Mouse (Mus musculus) lung, adult 18-20 months (tissue): ENCODE results near the gene Pde10a.

Source experiments
- DNase-seq, 2 experiments: peaks; one replicate each; pipeline ENCODE4 v3.0.0; 2022; ENCODE audit warnings: mixed read lengths in 2 of 2

Gene Pde10a

DNA sequence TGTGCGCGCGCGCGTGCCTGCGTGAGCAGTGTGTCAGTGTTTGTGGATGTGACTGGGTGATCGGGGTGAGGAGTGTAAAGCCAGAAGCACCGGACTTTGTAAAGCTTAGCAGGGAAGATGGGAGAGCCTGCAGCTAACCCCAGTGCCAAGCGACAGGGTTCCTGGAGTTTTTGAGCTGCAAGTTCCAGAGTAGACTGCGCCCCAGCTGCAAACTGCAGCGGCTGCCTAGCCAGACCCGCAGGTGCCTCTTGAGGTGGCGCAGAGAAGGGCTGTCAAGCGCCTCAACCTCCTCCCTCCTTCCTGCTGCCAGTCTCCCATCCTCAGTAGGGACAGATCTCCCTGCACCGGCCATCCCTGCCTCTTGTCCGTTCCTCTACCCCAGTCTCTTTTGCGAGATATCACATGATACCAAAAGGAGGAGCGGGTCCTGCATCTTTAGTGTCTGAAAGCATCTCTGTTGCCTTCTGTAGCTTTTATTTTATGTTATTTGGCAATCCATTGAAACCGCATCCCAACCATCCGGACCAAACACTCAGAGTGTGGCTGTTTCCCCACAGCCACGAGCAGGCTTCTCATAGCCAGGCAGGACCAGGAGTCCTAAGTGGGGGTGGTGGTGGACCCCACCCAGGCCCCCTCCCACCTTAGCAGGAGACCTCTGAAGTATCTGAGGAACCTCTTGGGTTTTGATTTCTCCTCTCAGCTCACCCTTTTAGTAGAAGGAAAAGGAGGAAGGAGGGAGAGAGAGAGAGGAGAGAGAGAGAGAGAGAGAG lies 984 bp downstream of the Pde10a start:
- no peak for DNase-seq

DNA sequence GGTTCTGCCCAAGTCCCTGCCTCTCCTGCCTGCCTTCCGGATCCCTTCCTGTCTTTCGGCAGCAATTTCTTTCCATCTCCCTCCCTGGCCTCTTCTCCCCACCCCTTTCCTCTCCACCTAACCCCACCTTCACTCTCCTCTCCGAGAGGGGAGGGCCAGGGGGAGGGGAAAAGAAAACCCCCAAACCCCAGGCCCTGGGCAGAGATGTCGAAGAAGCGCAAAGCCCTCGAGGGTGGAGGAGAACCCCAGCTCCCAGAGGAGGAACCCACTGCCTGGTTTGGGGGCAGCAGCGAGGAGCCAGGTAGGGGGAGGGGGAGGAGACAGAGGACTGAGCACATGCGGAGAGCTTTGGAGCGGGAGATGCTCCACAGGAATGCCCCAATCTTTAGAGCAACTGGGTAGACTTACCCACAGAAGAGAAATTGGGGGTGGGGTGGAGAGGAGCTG lies 1.7 kb downstream of the Pde10a start:
- no peak for DNase-seq

DNA sequence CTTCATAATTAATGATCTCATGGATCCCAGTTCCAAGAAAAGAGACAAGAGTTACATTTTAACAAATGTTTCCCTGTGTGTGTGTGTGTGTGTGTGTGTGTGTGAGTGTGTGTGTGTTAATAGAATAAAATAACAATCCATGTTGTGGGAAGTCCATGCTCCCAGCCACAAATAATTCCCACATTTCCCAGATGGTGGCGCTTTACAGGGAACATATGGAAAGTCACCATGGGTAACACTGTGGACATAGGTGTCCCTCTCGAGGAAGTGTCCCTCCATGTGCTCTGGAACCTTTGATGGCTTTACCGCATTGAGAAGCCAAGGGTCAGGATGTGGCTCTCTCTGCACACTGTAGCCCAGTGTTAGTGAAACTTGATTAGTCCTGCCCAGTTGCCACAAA lies 3.5 kb downstream of the Pde10a start:
- no peak for DNase-seq

DNA sequence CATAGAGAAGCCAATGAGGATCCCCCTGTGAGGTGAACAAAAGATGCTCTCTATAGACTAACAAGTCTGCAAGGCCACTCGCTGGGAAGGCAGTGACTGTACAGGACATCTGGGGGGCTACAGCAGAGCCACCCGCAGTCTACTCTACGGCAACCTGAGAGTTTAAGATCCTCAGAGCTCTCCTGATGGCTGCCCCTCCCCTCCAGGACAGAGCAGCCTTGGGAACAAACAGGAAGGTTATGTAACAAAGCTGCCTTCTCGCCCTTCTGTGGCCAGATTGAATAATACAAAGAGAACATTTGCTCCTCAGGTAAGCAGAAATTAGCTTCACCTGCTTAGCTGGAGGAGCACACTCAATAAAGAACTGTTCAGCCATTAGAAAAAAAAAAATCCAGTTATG lies 7.4 kb downstream of the Pde10a start:
- no peak for DNase-seq

DNA sequence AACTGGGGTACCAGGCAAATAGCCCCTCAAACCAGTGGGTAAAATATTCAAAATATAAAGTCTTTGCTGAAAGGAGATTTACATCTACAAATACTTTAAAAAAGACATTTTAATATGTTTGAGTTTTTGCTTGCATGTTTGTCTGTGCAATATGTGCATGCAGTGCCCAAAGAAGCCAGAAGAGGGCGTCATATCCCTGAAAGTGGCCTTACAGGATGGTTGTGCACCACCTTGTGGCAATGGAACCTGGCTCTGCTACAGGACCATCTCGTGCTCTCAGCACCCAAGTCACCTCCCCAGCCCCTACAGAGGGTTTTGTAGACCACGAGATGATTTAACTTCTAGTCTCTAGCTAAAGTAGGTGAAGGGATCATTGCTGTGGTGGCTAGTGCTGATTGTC lies 8.7 kb downstream of the Pde10a start:
- DNase-seq = no peak

DNA sequence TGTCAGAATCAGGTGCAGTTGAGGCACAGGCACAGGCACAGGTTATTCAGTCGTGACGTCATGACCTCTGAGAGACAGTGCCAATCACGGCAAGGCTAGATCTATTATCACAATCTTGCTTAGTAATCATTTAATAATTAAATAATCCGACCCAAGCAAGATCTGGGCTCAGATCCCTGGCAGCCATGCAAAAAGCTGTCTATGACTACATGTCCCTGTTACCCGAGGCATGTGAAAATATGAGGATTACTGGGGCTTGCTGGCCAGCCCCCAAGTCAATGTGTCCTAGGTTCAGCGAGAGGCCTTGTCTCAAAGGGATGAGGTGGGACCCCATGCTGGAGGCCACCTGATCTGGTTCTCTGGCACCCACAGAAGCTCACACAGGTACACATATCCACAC lies 11.3 kb downstream of the Pde10a start:
- DNase-seq = no peak

DNA sequence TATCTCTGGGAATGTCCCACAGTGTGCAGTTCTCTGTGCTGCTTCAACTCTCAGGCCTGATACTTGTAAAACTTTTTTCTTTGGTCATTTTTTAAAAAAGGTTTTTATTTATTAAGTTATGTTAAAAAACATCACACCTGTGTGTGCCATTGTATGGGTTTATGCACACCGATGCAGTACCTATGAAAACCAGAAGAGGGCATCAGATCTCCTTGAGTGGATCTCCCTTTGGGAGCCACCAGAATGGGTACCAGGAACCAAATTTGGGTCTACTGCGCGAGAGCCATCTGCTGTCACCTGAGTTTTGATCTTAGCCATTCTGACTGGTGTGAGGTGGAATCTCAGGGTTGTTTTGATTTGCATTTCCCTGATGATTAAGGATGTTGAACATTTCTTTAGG lies 12.9 kb downstream of the Pde10a start:
- DNase-seq = no peak

DNA sequence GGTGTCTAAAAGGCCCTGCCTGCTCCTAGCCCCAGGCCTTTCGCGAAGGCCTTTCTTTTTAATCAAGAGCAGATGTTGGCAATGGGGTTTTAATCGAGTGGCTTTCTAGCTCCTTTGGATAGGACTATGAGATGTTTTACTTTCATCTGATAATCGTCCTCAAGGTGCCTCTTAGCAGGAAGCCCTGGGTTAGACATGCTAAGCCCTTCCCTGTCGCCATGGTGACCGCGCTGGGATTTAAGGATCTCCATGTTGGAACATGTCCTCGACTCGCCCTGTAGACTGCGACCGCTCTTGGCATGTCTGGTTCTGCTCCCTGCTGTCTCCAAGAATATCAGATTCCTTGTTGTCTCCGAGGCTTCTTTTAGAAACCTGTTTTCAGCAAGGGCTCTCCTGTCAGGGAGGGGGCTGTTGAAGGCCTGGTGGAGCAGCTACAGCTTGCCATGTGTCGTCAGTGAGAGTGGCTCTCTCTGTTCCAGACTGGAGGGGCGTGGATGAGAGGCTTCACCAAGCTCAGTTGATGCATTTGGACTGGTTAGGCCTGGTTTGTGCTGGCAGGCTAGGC lies 16.9 kb downstream of the Pde10a start:
- no peak for DNase-seq

DNA sequence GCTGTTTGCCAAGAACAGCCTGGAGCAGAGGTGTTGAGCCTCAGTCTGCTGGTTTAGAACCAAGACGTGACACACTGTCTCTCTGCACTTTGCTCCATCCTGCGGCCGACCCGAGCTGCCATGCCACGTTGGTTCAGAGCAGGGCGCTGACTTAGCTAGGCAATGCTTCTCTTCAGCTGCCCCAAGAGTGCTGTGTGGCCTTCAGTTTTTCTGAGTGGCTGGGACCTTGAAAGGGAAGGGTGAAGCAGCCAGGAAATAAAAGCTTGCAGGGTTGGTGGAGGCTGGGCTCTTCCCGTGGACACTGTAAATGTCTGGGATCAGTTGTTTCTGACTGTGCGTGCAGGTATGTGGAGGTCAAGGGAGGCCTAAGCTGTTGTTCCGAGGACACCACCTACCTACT lies 21.2 kb downstream of the Pde10a start:
- no peak for DNase-seq

DNA sequence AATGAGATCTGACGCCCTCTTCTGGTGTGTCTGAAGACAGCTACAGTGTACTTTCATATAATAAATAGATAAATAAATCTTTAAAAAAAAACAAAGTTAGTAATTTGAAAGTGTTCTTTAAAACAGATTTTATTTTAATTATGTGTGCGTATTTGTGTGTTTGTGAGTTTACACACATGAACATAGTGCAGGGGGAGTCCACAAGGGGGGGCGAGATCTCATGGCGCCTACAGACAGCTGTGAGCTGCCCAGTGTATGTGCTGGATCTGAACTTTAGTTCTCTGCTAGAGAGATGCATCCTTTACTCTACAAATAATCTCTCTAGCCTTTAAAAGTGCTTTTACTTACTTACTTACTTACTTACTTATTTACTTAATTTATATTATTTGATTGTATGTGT lies 23.6 kb downstream of the Pde10a start:
- DNase-seq = no peak

DNA sequence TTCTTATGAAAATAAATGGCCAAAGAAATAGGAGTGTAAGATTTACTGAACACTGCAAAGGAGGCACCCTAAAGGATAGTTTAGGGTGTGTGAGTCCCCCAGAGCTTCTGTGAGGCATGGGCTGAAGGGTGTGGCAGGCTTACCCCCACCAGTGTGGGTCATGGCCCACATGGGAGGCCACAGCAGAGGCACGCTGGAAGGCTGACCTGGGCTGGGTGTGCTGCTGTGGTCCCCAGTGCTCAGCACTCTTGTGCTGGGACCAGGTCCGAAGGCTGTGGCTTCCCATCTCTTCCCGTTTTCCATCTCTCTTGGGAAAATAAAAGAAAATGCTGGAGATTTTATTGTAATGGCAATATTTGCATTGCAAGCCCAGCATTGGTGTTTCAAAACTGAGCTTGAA lies 26.5 kb downstream of the Pde10a start:
- no peak for DNase-seq

DNA sequence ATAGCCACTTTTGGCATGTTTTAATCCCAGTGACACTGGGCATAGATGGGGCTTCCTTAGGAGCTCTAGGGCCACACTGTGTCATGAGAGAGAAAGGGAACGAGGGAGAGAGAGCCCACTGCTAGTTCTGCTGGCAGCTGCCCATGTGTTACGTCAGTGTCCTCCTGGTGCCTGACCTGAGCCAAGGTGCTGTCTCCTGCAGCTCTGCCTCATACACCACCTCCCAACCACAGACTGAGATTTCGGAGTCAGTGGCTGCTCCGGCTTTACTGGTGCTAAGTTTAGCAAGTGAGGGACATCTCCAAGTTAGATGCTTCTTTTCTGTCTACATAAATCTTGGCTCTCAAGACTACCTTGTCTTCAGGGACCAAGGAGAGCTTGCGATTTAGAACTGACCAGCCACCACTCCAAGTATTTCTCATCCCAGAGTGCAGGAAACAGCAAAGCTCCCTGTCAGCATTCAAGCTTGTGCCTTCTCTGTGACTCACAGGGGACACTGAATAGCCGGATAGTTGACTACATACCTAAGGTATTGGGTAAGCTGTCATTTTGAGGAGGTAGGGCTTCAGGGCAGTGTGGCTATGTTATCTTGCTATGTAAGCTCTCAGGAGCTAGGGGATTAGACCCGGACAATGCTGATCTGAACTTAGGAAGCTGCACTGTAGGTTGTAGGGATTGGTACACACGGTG lies 27.3 kb downstream of the Pde10a start:
- no peak for DNase-seq

DNA sequence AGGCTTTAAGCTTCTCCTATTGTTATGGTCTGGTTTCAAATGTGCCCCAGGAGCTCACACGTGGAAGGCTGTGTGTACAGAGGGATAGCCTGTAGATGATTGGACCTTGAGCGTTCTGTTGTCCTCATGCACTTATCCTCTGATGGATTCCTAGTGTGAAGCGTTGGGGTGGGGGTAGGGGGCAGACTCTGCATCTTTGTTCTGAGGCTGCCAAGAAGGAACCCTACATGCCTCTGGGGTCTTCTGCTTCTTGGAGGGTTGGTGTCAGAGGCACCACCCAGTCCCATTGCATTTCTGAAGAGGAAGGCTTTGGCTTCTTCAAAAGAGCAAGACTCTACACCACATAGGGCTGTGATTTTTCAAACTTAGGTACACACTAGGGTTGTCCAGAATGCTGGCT lies 28.4 kb downstream of the Pde10a start:
- DNase-seq = no peak

DNA sequence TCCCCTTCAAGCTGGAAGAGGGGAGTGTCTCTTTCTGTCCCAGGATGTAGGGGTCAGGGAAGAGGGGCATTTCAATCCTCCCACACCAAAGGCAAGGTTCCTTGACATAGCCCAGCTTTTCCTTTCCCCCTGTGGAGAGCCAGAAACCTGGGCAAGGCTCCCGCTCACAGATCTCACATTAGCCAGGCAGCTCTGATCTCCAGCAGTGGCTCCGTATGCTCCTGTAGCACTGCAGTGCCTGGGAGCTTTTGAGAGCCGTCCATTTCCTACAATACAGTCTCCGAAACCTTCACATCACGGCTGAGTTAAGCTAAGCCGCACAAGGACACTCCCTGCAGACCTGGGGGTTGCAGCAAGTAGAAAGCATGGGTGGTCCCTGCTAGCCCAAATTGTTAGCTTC lies 29.0 kb downstream of the Pde10a start:
- no peak for DNase-seq

DNA sequence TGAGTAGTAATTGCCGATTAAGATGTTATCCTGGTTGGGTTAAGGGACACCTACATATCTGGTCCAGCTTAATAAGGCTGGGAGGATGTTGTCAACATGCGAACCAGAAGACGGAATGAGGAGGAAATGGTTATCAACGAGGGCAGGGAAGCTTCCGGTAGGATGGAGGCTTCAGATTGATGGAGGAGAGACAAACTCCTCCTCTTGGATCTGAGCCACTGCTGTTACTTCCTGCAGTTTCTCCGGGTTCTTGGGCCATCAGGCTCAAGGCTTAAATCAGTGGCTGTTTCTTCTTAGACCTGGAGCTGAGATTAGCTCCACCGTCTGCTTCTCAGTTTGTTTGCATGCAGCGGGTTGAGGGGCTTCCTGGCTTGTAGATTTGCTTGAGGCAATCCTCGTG lies 30.6 kb downstream of the Pde10a start:
- no peak for DNase-seq

DNA sequence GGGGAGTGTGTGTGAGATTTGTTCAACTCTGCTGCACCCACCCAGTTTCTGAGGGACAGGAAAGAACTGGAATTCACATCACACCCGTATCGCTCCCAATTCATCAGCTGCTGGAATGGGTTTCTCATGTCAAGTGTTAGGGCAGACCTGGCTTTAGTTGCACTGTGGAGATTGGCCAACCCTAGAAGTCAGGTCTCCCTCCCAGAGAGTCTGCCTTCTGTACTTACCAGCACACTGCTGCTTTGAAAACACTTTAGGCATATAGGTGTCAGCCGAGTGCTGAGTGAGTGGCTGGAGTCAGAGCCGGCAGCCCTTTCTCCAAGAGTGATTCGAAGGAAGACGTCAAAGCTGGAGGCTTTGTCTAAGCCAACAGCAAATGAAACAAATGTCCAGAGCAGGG lies 31.1 kb downstream of the Pde10a start:
- DNase-seq = no peak

DNA sequence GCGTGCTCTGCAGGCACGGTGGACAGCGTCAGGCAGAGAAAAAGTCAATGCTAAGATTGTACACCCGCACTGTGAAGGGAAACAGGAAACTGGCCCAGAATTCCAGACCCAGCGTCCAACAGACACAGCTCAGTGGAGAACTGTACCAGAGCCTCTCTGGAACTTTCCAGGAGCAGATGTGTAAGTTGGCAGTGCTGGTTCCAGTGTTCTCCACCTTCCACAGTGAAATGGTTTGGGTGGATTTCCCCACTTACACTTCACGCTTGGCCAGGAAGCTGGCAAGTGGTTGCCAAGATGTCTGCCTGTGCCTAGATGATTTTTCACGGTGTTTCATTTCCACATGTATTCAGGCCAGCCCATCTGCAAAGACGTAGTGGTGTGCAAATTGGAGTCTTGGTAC lies 32.8 kb downstream of the Pde10a start:
- no peak for DNase-seq

DNA sequence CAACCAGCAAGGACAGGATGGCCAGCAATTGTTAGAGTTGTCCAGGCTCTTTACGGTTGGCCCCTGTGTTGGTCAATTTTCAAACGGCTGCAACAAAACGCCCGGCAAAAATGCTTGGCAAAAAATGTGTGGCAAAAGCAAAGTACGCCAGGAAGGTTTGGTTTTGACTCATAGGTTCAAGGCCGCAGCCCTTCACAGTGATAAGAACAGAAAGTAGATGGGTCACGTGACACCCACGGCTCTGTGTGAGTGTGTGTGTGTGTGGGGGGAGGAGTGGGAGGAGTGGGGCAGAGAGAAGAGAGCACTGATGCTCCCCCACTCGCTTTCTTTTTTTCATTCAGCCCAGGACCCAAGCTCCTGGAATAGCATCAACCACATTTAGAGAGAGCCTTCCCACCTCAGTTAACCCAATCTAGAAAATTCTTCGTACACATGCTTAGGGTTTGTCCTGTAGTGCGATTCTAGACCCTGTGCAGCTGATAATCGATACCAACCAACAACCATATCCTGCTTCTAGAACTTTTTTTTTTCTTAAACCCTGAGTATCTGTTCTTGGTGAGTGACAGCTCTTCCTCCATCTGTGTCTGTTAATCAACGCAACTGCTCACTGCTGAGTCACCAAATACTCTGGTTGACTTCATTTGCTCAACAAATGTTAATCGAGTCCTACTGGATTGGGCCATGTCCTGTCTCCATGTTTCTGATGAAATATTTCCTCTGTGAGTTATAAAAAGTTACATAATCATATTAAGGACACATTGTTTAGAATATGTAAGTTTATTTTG lies 37.1 kb downstream of the Pde10a start:
- no peak for DNase-seq

DNA sequence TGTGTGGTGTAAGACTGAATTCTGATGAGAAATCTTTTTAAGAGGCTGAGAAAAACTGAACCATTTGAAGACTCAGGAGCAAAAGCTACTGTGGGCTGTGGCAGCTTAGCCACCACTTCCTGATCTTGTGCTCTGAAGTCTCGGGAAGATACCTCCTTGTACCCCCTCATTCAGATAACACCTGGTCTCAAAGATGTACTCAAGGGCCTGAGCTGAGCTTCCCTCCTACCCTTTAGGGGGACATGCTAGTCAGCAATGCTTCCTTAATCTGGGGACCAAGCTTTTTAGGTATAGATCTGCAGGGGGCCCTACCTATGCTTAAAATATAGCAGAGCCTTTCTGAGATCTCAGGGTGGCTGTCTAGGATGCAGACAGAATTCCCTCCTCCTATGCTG lies 37.7 kb downstream of the Pde10a start:
- no peak for DNase-seq

DNA sequence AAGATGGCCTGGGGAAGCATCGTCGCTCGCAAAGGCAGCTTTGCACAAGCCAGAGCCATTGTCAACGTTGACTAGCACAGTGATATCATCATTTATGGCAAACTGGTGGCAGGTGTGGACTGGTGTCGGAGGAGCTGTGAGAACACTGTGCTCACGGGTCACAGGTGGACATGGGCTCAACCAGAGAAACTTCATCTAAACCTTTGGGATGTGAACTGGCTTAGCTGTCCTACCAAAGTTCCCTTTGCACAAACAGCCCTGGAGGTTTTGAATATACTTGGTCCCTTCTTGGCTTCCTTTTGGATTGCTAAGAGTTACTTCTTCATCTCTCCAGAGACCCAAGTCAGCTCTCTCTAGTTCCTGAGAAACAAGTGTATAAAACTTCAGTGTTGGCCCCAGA lies 41.7 kb downstream of the Pde10a start, which contains the start of gene Gm17087:
TSS of gene Gm17087 (minus strand) at position 101 of the 400 bp plus-strand sequence.
- no peak for DNase-seq

DNA sequence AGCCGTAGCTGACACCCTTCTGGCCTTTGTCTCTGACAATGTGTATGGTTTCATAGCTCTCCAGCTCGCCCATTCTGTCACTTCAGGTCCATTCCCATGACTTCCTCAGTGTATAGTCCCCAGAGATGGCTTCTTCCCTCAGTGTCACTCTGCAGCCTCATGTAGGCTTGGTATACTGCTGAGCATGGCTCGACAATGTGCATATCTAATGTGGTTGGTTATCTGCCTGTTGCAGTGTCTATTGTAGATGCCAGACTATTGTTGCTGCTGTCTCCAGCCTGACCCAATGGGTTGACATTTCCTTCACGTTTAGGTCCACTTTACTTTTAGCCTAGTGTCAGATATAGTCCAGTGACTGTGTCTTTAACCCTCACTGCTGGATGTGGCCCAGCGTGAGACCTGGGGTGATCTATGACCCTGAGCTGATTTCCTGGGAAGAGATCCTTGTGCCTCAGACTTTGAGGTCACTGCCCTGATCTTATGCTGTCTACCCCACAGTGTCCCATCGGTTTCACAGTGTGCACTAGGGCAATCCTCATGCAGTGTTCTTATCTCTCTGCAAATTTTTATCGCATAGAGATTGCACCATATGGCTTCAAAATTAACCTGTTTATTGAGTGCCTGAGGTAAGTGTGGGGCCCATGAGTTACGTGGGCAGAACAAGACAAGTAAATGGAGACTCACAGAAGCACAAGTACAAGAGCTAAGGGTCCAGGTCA lies 48.5 kb downstream of the Pde10a start:
- DNase-seq = no peak

DNA sequence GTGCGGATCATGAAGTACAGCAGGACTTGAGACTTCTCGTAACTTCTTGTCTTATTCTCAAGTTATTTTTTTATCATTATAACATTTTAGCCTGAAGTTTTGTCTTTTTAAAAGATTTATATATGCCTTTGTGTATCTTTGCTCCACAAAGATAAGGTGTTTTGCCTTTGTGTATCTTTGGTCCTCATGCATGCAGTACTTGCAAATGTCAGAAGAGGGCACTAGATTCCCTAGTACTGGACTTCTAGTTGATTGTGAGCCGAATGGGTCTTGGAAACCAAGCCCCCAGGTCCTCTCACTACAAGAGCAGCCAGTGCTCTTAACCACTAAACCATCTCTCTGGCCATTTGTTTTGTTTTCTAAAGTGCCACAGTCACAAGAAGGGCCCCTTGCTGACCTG lies 55.2 kb downstream of the Pde10a start:
- no peak for DNase-seq

DNA sequence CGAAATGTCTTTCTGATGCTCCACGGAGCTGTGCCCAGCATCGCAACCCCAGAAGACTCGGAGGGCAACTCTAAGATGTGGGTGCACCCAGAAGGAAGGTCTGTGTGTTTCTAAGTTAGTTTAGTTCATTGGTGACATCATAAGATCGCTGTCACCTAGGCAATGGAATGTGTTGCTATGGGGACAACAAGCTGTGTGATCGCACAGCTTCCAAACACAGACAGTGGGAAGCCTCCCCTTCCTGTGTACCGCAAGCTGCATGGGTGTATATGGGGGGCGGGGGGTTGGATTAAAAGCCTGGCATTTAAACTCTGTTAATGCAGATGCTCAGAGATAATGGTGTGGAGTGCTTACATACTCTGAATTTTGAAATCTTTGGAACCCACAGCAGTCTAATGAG lies 56.4 kb downstream of the Pde10a start:
- no peak for DNase-seq
